Mouse (Mus musculus) small intestine, adult 2 months (tissue): ENCODE measurements around the gene Caprin1.

Experiments
- CTCF ChIP-seq: fragments of 200-500 bp; IDR thresholded peaks from 2 replicates; pipeline ENCODE4 v1.5.1; 2012; ENCODE audit warnings: low read depth, mild to moderate bottlenecking, control low read depth, inconsistent platforms, low read length, moderate library complexity, mixed read lengths; ENCODE audit not compliant: insufficient replicate concordance, insufficient read length; ENCODE audit errors: extremely low read depth
- POLR2A ChIP-seq: fragments of 200-500 bp; IDR thresholded peaks from 2 replicates; pipeline ENCODE4 v1.6.1; 2012; ENCODE audit warnings: low read depth, mild to moderate bottlenecking, control low read depth, inconsistent platforms, low read length, moderate library complexity

- TF ChIP-seq CTCF (no peak), POLR2A (no peak)
Observed at GRCm38 (mm10) chr2:103754614-103755013, 42.8 kb downstream of the Caprin1 start.
